Mouse (Mus musculus) MEL (cell line): Measurements from ENCODE around the gene Kctd5.

Experiments
- CTCF ChIP-seq, 3 experiments: IDR thresholded peaks in 2 of 3; conservative IDR thresholded peaks in 1 of 3; 2 replicates each; pipeline ENCODE4 v1.5.1; 2011 to 2012; ENCODE audit warnings: low read length in 3 of 3, low read depth in 2 of 3, mild to moderate bottlenecking in 2 of 3, improper control_type of control experiment in 1 of 3, inconsistent platforms in 1 of 3, mixed read lengths in 1 of 3, moderate library complexity in 1 of 3; ENCODE audit not compliant: control insufficient read depth in 1 of 3, insufficient read depth in 1 of 3, poor library complexity in 1 of 3, severe bottlenecking in 1 of 3
- EP300 ChIP-seq, 2 experiments: IDR thresholded peaks; 2 replicates each; pipeline ENCODE4 v1.6.1; 2011; ENCODE audit warnings: improper control_type of control experiment in 2 of 2, low read length in 2 of 2, low read depth in 1 of 2, mild to moderate bottlenecking in 1 of 2
- KAT2A ChIP-seq: conservative IDR thresholded peaks from 2 replicates; pipeline ENCODE4 v1.6.1; 2012; ENCODE audit warnings: low read depth, low read length, improper control_type of control experiment, inconsistent platforms
- POLR2A ChIP-seq, 2 experiments: IDR thresholded peaks; 2 replicates each; pipeline ENCODE4 v1.6.1; 2011 to 2012; ENCODE audit warnings: low read length in 2 of 2, mild to moderate bottlenecking in 2 of 2, control low read depth in 1 of 2, improper control_type of control experiment in 1 of 2, low read depth in 1 of 2, moderate library complexity in 1 of 2; ENCODE audit not compliant: control insufficient read depth in 1 of 2, insufficient read depth in 1 of 2, poor library complexity in 1 of 2
- TAL1 ChIP-seq: IDR thresholded peaks from 2 replicates; pipeline ENCODE4 v1.6.1; 2012; ENCODE audit warnings: mild to moderate bottlenecking, inconsistent platforms, low read length, moderate library complexity, mixed read lengths

GRCm38 (mm10) chr17:24072919-24073696 is at the start of gene Kctd5:
- TF ChIP-seq TAL1: no peak
- TF ChIP-seq POLR2A (IDR thresholded peaks at IDR 0.05; ENCODE audit: control insufficient read depth in 1 of 2, insufficient read depth in 1 of 2, low read depth in 1 of 2, low read length in 2 of 2, poor library complexity in 1 of 2): peak; percentile 86 to 89
- TF ChIP-seq CTCF (IDR thresholded peaks at IDR 0.05 in 2 of 3, conservative IDR thresholded peaks at IDR 0.05 in 1 of 3; ENCODE audit: control insufficient read depth in 1 of 3, insufficient read depth in 1 of 3, low read depth in 2 of 3, low read length in 3 of 3, poor library complexity in 1 of 3, severe bottlenecking in 1 of 3): no peak
- TF ChIP-seq EP300 (IDR thresholded peaks at IDR 0.05; ENCODE audit: low read depth in 1 of 2, low read length in 2 of 2): no peak
- TF ChIP-seq KAT2A: no peak; the same call in 1 of the 2 replicates
